Mouse (Mus musculus): ENCODE data around the gene Mrpl37. TPM values are rescaled to one million over a fixed set of nuclear protein-coding genes. Genes with fewer than 3 reads are reported as not detected.

Gene Mrpl37
- polyA plus RNA-seq, 1 experiment from 2014 or later, result 125 TPM

GRCm38 (mm10) chr4:107079716-107080115, 13.0 kb upstream of the Mrpl37 start:
- no peak overlapping the region for H3K4me3 ChIP-seq (ENCODE audit: low read length)
- no peaks in the 10 kb centered on the region for H3K27me3 ChIP-seq (ENCODE audit: control insufficient read depth, insufficient read depth, low read length)
- H3K27ac ChIP-seq (ENCODE audit: low read depth, low read length), result no peak overlapping the region
- no peak overlapping the region for H3K9ac ChIP-seq (ENCODE audit: low read depth, low read length)
- no peaks in the 10 kb centered on the region for H3K36me3 ChIP-seq (ENCODE audit: control insufficient read depth, insufficient read depth, low read length)
- H3K9me3 ChIP-seq (ENCODE audit: control insufficient read depth, low read length), result no peaks in the 10 kb centered on the region
- H3K4me2 ChIP-seq (replicated peaks; ENCODE audit: low read depth, low read length), result no peak overlapping the region
- peaks cover 12% of the 10 kb centered on the region; the same call in 1 of the 2 replicates for H3K4me1 ChIP-seq (ENCODE audit: control insufficient read depth, insufficient read depth, low read length)
- no peak for ATAC-seq (ENCODE audit: low FRiP score, low TSS enrichment)

- no peaks in the 10 kb centered on the region for H3K27me3 ChIP-seq (ENCODE audit: control insufficient read depth, insufficient read depth, low read length)
- 81% methylated on average over 3 of the region's 4 CpGs for WGBS
- no peak overlapping the region for H3K4me2 ChIP-seq (replicated peaks; ENCODE audit: low read depth, low read length)
- H3K27ac ChIP-seq (ENCODE audit: low read depth, low read length), result no peak overlapping the region
- H3K9me3 ChIP-seq (ENCODE audit: control insufficient read depth, low read length), result no peaks in the 10 kb centered on the region
- no peak overlapping the region for H3K9ac ChIP-seq (ENCODE audit: low read depth, low read length)
- no peaks in the 10 kb centered on the region for H3K36me3 ChIP-seq (ENCODE audit: control insufficient read depth, insufficient read depth, low read length)
- no peak overlapping the region for H3K4me3 ChIP-seq (ENCODE audit: low read length)
- ATAC-seq (ENCODE audit: low FRiP score, low TSS enrichment), result no peak
- peaks cover 6% of the 10 kb centered on the region; the same call in 1 of the 2 replicates for H3K4me1 ChIP-seq (ENCODE audit: control insufficient read depth, insufficient read depth, low read length)
Measured at GRCm38 (mm10) chr4:107078894-107079293, 12.2 kb upstream of the Mrpl37 start.

GRCm38 (mm10) chr4:107075456-107075855, 8.8 kb upstream of the Mrpl37 start:
- ATAC-seq (ENCODE audit: low FRiP score, low TSS enrichment), result no peak
- no peaks in the 10 kb centered on the region for H3K4me1 ChIP-seq (ENCODE audit: control insufficient read depth, insufficient read depth, low read length)
- H3K27ac ChIP-seq (ENCODE audit: low read depth, low read length), result no peak overlapping the region
- no peaks in the 10 kb centered on the region for H3K36me3 ChIP-seq (ENCODE audit: control insufficient read depth, insufficient read depth, low read length)
- WGBS, result 74% methylated on average over 5 of the region's 5 CpGs
- H3K27me3 ChIP-seq (ENCODE audit: control insufficient read depth, insufficient read depth, low read length), result no peaks in the 10 kb centered on the region
- H3K9ac ChIP-seq (ENCODE audit: low read depth, low read length), result no peak overlapping the region
- H3K4me3 ChIP-seq (ENCODE audit: low read length), result no peak overlapping the region
- no peak overlapping the region for H3K4me2 ChIP-seq (replicated peaks; ENCODE audit: low read depth, low read length)
- no peaks in the 10 kb centered on the region for H3K9me3 ChIP-seq (ENCODE audit: control insufficient read depth, low read length)

GRCm38 (mm10) chr4:107072343-107072742, 5.7 kb upstream of the Mrpl37 start:
- Histone ChIP-seq H3K9me3 (ENCODE audit: control insufficient read depth, low read length) (no peaks in the 10 kb centered on the region), H3K4me2 (replicated peaks; ENCODE audit: low read depth, low read length) (no peak overlapping the region), H3K27ac (ENCODE audit: low read depth, low read length) (no peak overlapping the region), H3K4me3 (ENCODE audit: low read length) (no peak overlapping the region), H3K4me1 (ENCODE audit: control insufficient read depth, insufficient read depth, low read length) (no peaks in the 10 kb centered on the region), H3K36me3 (ENCODE audit: control insufficient read depth, insufficient read depth, low read length) (no peaks in the 10 kb centered on the region), H3K9ac (ENCODE audit: low read depth, low read length) (no peak overlapping the region), H3K27me3 (ENCODE audit: control insufficient read depth, insufficient read depth, low read length) (no peaks in the 10 kb centered on the region)
- WGBS, result 74% methylated on average over 9 of the region's 9 CpGs
- ATAC-seq (ENCODE audit: low FRiP score, low TSS enrichment), result no peak

GRCm38 (mm10) chr4:107067151-107067840, 628 bp upstream of the Mrpl37 start:
- WGBS, result 5% methylated on average over 33 of the region's 33 CpGs
- no peaks in the 10 kb centered on the region for H3K9me3 ChIP-seq (ENCODE audit: control insufficient read depth, low read length)
- peak overlapping the region; percentile 88 for H3K9ac ChIP-seq (ENCODE audit: low read depth, low read length)
- H3K36me3 ChIP-seq (ENCODE audit: control insufficient read depth, insufficient read depth, low read length), result peaks cover 18% of the 10 kb centered on the region
- no peak overlapping the region for H3K27ac ChIP-seq (ENCODE audit: low read depth, low read length)
- peak overlapping the region; percentile 87 for H3K4me2 ChIP-seq (replicated peaks; ENCODE audit: low read depth, low read length)
- H3K4me3 ChIP-seq (ENCODE audit: low read length), result peak overlapping the region; percentile 95
- H3K4me1 ChIP-seq (ENCODE audit: control insufficient read depth, insufficient read depth, low read length), result peaks cover 6% of the 10 kb centered on the region
- no peaks in the 10 kb centered on the region for H3K27me3 ChIP-seq (ENCODE audit: control insufficient read depth, insufficient read depth, low read length)
- peak; percentile 22 for ATAC-seq (ENCODE audit: low FRiP score, low TSS enrichment)

GRCm38 (mm10) chr4:107064394-107065098, 2.1 kb downstream of the Mrpl37 start:
- Histone ChIP-seq H3K27ac (ENCODE audit: low read depth, low read length) (no peak overlapping the region), H3K27me3 (ENCODE audit: control insufficient read depth, insufficient read depth, low read length) (no peaks in the 10 kb centered on the region), H3K4me1 (ENCODE audit: control insufficient read depth, insufficient read depth, low read length) (peaks cover 6% of the 10 kb centered on the region), H3K9me3 (ENCODE audit: control insufficient read depth, low read length) (no peaks in the 10 kb centered on the region), H3K36me3 (ENCODE audit: control insufficient read depth, insufficient read depth, low read length) (peaks cover 41% of the 10 kb centered on the region), H3K4me3 (ENCODE audit: low read length) (no peak overlapping the region), H3K4me2 (replicated peaks; ENCODE audit: low read depth, low read length) (no peak overlapping the region), H3K9ac (ENCODE audit: low read depth, low read length) (no peak overlapping the region)
- ATAC-seq (ENCODE audit: low FRiP score, low TSS enrichment), result no peak
- WGBS, result 87% methylated on average over 5 of the region's 5 CpGs

GRCm38 (mm10) chr4:107063214-107063613, 3.5 kb downstream of the Mrpl37 start:
- no peak for ATAC-seq (ENCODE audit: low FRiP score, low TSS enrichment)
- Histone ChIP-seq H3K36me3 (ENCODE audit: control insufficient read depth, insufficient read depth, low read length) (peaks cover 54% of the 10 kb centered on the region), H3K9me3 (ENCODE audit: control insufficient read depth, low read length) (no peaks in the 10 kb centered on the region), H3K27me3 (ENCODE audit: control insufficient read depth, insufficient read depth, low read length) (no peaks in the 10 kb centered on the region), H3K27ac (ENCODE audit: low read depth, low read length) (no peak overlapping the region), H3K9ac (ENCODE audit: low read depth, low read length) (no peak overlapping the region), H3K4me3 (ENCODE audit: low read length) (no peak overlapping the region), H3K4me2 (replicated peaks; ENCODE audit: low read depth, low read length) (no peak overlapping the region), H3K4me1 (ENCODE audit: control insufficient read depth, insufficient read depth, low read length) (peaks cover 6% of the 10 kb centered on the region)
- 92% methylated on average over 3 of the region's 3 CpGs for WGBS

GRCm38 (mm10) chr4:107061560-107061959, 5.1 kb downstream of the Mrpl37 start:
- no peak overlapping the region for H3K4me2 ChIP-seq (replicated peaks; ENCODE audit: low read depth, low read length)
- ATAC-seq (ENCODE audit: low FRiP score, low TSS enrichment), result no peak
- WGBS, result 88% methylated on average over 4 of the region's 4 CpGs
- no peak overlapping the region for H3K9ac ChIP-seq (ENCODE audit: low read depth, low read length)
- H3K27me3 ChIP-seq (ENCODE audit: control insufficient read depth, insufficient read depth, low read length), result no peaks in the 10 kb centered on the region
- H3K4me1 ChIP-seq (ENCODE audit: control insufficient read depth, insufficient read depth, low read length), result peaks cover 6% of the 10 kb centered on the region
- no peaks in the 10 kb centered on the region for H3K9me3 ChIP-seq (ENCODE audit: control insufficient read depth, low read length)
- no peak overlapping the region for H3K4me3 ChIP-seq (ENCODE audit: low read length)
- H3K27ac ChIP-seq (ENCODE audit: low read depth, low read length), result no peak overlapping the region
- peaks cover 70% of the 10 kb centered on the region for H3K36me3 ChIP-seq (ENCODE audit: control insufficient read depth, insufficient read depth, low read length)

GRCm38 (mm10) chr4:107058781-107059180, 7.9 kb downstream of the Mrpl37 start:
- H3K27me3 ChIP-seq (ENCODE audit: control insufficient read depth, insufficient read depth, low read length), result no peaks in the 10 kb centered on the region
- no peak overlapping the region for H3K4me2 ChIP-seq (replicated peaks; ENCODE audit: low read depth, low read length)
- H3K4me1 ChIP-seq (ENCODE audit: control insufficient read depth, insufficient read depth, low read length), result no peaks in the 10 kb centered on the region
- ATAC-seq (ENCODE audit: low FRiP score, low TSS enrichment), result no peak
- H3K4me3 ChIP-seq (ENCODE audit: low read length), result no peak overlapping the region
- peaks cover 78% of the 10 kb centered on the region for H3K36me3 ChIP-seq (ENCODE audit: control insufficient read depth, insufficient read depth, low read length)
- no peaks in the 10 kb centered on the region for H3K9me3 ChIP-seq (ENCODE audit: control insufficient read depth, low read length)
- WGBS, result 80% methylated on average over 6 of the region's 6 CpGs
- H3K9ac ChIP-seq (ENCODE audit: low read depth, low read length), result no peak overlapping the region
- H3K27ac ChIP-seq (ENCODE audit: low read depth, low read length), result no peak overlapping the region
